Mouse (Mus musculus): ENCODE data around the gene Fer.
A peak's percentile ranks its signal among the peaks of the same experiment; 100 is the strongest.
"Not testable (repeated sequence)": the region's sequence is repeated elsewhere in the genome, so short reads cannot be mapped to it uniquely, and the experiment has no call there.

Fer gene

GRCm38 (mm10) chr17:63863012-63863630, at the start of gene Fer:
Gene Fer (plus strand): TSS chr17:63863062.
- DNase-seq (ENCODE audit: low spot score in 2 of 2), result peak in 1 of 2 experiments; percentile 28

- no peak for DNase-seq (ENCODE audit: low spot score in 2 of 2)
These were observed 49.3 kb upstream of the Fer start for GRCm38 (mm10) chr17:63813552-63813951.

GRCm38 (mm10) chr17:63818444-63819027, 44.3 kb upstream of the Fer start:
- DNase-seq (ENCODE audit: low spot score in 2 of 2), result no peak

DNA sequence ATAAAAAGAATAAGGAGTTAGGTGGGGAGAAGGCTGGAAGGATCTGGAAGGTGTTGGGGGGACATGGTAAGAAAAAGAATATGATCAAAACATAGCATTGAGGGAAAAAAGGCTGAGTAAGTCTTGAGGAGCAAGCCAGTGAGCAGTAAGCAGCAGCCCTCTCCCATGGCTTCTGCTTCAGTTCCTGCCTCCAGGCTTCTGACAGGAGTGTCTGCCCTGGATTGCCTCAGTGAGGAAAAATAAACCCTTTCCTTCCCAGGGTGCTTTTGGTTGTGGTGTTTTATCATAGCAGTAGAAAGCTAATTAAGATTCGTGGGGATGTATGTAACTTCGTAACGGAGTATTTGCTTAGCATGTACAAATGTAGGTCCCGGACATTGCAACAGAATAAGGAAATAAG, 38.7 kb upstream of the Fer start:
- no peak for DNase-seq (ENCODE audit: low spot score in 2 of 2)

DNA sequence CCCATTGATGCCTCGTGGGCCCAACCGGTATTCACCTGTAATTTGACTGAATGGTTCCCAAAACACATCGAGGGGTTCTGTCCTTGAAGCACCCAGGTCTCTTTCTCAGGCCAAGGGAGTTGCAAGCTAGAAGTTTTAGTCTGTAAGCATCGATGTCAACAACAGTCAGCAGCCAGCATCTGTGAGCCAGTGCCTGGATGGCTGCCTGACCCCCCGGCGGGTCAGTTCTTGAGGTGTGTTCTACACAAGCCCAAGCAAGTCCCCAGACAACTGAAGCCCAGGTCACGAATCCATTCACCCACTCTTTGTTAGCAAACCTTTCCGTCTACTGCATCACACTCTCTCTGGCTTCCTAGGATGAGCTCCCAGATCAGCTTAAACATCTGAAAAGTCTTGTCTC, 36.7 kb upstream of the Fer start:
- no peak for DNase-seq (ENCODE audit: low spot score in 2 of 2)

- no peak for DNase-seq (ENCODE audit: low spot score in 2 of 2)
These were observed 36.1 kb upstream of the Fer start for GRCm38 (mm10) chr17:63826767-63827166.

GRCm38 (mm10) chr17:63828561-63829332, 34.1 kb upstream of the Fer start:
- DNase-seq (ENCODE audit: low spot score in 2 of 2), result no peak

DNA sequence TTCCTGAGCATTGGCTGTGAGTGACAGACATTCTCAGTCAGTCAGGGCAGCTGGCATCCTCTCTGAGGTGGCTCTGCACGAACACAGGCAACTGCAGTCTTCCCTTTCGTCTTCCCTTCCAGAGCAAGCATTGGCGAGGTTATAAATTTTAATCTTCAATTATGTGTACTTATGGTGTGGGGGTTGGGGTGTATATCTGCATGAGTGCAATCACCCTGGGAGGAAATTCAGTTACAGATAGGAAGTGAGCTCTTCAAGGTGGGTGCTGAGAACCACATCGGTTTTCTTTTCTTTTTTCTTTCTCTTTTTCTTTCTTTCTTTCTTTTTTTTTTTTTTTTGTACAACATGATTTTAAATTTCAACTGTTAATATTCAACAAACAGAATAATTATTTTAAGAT, 31.3 kb upstream of the Fer start:
- no peak for DNase-seq (ENCODE audit: low spot score in 2 of 2)

GRCm38 (mm10) chr17:63836223-63836622, 26.6 kb upstream of the Fer start:
- DNase-seq (ENCODE audit: low spot score in 2 of 2), result no peak

DNA sequence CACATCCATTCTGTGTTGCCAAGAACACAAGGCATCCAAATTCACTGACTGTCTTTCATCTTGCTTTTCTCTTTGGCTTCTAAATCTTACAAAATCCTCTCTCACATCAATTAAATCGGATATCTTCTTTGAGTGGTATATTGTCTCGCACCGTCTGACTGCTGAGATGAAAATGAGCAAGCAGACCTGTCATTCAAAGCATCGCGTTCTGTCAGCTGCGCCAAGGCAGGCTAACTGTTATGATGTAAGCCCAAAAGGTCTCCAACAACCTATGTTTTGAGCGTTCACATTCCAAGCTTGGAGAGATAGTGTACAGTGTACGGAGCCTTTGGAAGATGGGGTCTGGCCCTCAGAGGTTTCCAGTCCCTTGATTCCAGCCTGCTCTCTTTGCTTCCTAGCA, 26.2 kb upstream of the Fer start:
- no peak for DNase-seq (ENCODE audit: low spot score in 2 of 2)

GRCm38 (mm10) chr17:63838144-63838543, 24.7 kb upstream of the Fer start:
- DNase-seq (ENCODE audit: low spot score in 2 of 2), result no peak

GRCm38 (mm10) chr17:63839636-63840269, 23.1 kb upstream of the Fer start:
- DNase-seq (ENCODE audit: low spot score in 2 of 2), result no peak

- DNase-seq (ENCODE audit: low spot score in 2 of 2), result no peak
These were observed 20.6 kb upstream of the Fer start for GRCm38 (mm10) chr17:63842226-63842625.

DNA sequence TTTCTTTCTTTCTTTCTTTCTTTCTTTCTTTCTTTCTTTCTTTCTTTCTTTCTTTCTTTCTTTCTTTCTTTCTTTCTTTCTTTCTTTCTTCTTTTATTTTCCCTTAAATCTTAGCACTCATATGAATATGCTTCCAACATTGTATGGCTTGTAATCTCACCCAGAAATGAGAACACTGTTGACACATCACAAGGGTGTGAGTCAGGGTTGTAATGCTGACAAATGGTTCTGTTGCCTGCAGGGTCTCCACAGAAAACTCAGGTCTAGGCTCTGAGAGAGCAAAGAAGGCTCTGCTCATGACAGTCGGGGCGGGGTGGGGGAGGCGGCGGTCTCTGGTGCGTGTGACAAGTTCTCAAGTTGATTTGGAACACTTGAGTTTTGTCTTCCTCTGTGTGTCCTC, 17.9 kb upstream of the Fer start:
- no peak for DNase-seq (ENCODE audit: low spot score in 2 of 2)

DNA sequence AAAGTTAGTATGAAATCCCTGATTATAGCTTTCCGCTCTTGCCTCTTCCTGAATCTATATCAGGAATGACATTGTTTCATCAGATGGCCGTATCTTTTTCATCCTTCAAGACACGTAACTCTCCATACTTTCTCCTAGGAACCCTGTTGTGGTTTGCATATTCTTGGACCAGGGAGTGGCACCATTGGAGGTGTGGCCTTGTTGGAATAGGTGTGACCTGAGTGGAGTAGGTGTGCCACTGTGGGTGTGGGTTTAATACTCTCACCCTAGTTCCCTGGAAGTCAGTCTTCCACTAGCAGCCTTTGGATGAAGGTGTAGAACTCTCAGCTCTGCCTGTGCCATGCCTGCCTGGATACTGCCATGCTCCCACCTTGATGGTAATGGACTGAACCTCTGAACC, 17.1 kb upstream of the Fer start:
- DNase-seq (ENCODE audit: low spot score in 2 of 2), result not testable (repeated sequence)

- DNase-seq (ENCODE audit: low spot score in 2 of 2), result no peak
These were observed 13.7 kb upstream of the Fer start for GRCm38 (mm10) chr17:63849151-63849550.

DNA sequence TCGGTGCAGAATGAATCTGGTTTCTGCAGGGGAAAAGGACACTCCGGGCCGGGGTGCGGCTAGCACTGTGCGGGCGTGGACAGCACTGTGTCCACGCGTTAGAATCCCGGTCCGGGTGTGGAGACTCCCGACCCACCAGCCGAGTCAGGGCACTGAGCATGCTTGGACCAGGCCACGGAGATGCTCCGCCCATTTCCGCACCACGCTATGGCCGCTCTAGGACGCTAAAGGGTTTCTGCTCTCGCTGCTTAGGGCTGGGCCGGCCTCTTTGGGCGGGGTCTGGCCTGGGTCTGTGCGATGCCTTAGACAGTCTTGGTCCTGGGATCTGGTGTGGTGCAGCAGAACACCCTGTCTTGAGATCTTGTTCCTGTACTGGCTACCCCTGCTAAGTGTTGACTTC, 13.3 kb upstream of the Fer start:
- peak; percentile 65 to 82 for DNase-seq (ENCODE audit: low spot score in 2 of 2)

DNA sequence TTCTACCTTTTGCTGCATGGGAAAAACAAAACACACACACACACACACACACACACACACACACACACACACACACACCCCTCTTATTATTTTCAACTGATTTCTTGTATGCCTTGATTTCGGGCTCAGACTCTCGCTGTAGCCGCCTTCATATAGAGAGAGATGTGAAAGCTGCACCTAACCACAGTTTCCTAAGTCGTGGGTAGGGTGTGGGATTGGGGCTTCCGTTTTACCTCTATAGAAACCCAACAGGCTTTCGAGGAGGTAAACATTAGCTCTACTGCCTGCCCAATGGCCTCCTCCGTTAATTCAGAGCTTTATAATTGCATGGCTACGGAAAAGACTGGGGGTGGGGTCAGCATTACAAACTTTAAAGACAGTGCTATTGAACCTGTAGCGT, 12.8 kb upstream of the Fer start:
- no peak for DNase-seq (ENCODE audit: low spot score in 2 of 2)

DNA sequence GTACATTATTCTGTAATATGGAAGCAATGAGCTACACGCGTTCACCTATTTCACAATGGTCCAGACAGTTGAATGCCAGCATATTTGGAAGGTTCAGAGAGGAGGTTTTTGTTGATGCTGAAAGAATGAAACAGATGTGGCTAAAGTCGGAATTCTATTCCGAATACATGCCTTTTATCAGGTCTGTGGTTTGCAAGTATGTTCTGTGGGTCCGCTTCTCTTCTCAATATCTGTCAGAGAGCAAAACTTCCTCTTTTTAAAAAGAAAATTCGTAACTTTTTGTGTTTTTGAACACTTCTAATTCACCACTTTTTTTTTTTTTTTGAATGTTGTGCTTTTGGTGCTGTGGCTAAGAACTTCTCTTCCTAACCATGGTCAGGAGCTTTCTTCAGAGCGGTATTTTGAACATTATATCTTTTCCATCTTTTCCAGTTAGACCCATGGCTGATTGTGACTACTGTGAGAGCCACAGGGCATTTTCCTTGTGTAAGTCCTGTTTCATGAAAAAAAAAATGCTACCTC, 5.8 kb upstream of the Fer start:
- no peak for DNase-seq (ENCODE audit: low spot score in 2 of 2)

GRCm38 (mm10) chr17:63860988-63861387, 1.9 kb upstream of the Fer start:
- peak in 1 of 2 experiments; percentile 6 for DNase-seq (ENCODE audit: low spot score in 2 of 2)

GRCm38 (mm10) chr17:63862399-63862798, 463 bp upstream of the Fer start:
- DNase-seq (ENCODE audit: low spot score in 2 of 2), result no peak

DNA sequence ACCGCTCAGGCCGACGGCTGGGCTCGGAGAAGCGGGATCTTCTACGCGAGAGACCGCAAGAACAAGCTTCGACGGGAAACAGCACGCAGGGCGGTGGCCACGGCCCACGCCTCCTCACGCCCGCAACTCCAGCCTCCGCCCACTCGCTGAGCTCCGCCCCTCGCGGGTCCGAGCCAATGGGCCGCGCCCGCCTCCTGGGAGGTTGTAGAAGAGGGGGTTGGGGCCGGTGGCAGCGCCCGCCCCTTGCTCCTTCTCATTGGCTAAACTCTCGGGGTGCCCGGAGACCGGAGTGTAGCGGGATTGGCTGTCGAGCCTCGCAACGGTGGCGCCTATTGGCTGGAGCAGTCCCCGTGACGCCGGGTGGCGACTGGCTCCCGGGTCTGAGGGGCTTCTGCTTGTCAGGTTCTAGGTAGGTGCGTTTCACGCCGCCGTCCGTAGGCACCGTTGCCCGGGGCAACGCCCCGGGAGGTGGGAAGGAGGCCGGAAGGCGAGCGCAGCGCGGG, 836 bp downstream of the Fer start, which contains the start of gene A930002H24Rik:
Gene A930002H24Rik, minus strand, starts transcription at position 145 of the 503 bp plus-strand sequence.
- peak; percentile 98 to 99 for DNase-seq (ENCODE audit: low spot score in 2 of 2)

Measured in cerebellum, postnatal 4 days (tissue).